13 mouse cellular contexts compared by ENCODE assay signal in the genomic region with DNA sequence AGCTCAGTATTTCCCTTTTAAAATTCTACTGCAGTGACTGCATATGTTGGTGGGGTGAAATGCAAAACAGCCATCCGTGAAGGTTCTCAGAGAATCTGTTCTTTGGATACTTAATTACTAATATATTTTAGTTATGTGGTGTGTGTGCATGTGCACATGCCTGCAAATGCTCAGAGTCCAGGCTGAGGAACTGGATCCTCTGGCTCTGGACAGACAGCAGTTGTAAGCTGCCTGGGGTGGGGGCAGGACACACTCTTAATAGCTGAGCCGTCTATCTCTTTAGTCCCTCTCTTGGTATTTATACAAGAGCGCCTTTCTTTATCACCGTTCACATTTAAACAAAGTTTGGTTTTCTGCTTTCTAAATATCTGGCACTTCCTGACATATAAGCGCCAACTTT. TPM values are rescaled to one million over a fixed set of nuclear protein-coding genes. Genes with fewer than 3 reads are reported as not detected.
"Had no signal": no experiment of that assay in that cellular context is flagged by ENCODE, and none has a peak within 500 bp of the region (broad histone marks: within the 10 kb centered on the region; RNA-seq: fewer than 3 reads in every experiment).

No protein-coding gene starts in this region.

- H3K9ac ChIP-seq: neural tube, embryonic 13.5 days; neural tube, embryonic 15.5 days; stomach, embryonic 15.5 days had no signal

- H3K4me1 ChIP-seq: stomach, embryonic 15.5 days had no signal

- H3K27ac ChIP-seq: neural tube, embryonic 13.5 days; neural tube, embryonic 15.5 days; stomach, embryonic 15.5 days; stomach, postnatal 0 days had no signal

- H3K4me3 ChIP-seq: neural tube, embryonic 13.5 days; neural tube, embryonic 15.5 days; stomach, embryonic 15.5 days had no signal

- H3K4me2 ChIP-seq: neural tube, embryonic 13.5 days; neural tube, embryonic 15.5 days; stomach, embryonic 15.5 days had no signal

- H3K27me3 ChIP-seq: neural tube, embryonic 13.5 days; neural tube, embryonic 15.5 days; stomach, embryonic 15.5 days had no signal

- H3K9me3 ChIP-seq: neural tube, embryonic 13.5 days; neural tube, embryonic 15.5 days; stomach, embryonic 15.5 days had no signal

- DNase-seq: retina, postnatal 1 day; right cerebral cortex, adult 18-20 months; right cerebral cortex, postnatal 14 days; right cerebral cortex, postnatal 25 days; right cerebral cortex, postnatal 4 days; spleen, adult 18-20 months; thymus, adult 18-20 months had no signal

RNA-seq across cellular contexts. Expression of gene Slc10a4, which starts 50.3 kb away (rescaled TPM):
- total RNA-seq: neutrophil, adult 5-6 weeks had no signal
- polyA plus RNA-seq: spleen, adult 2 months had no signal
